Mouse (Mus musculus) intestine, embryonic 14.5 days (tissue): ENCODE results near the gene Il1rap. TPM values are rescaled to one million over a fixed set of nuclear protein-coding genes. Genes with fewer than 3 reads are reported as not detected.

Experiments used
- ATAC-seq: fragments of 200-750 bp; cut with Nextera tagmentation; replicated peaks from 2 replicates; pipeline ENCODE4 v1.8.0; 2017; ENCODE audit warnings: low read depth, moderate number of reproducible peaks, moderate TSS enrichment, moderate library complexity; ENCODE audit not compliant: low FRiP score, low TSS enrichment
- DNase-seq: peaks from one replicate; pipeline ENCODE4 v3.0.0-alpha.2; 2018; ENCODE audit warnings: low spot score
- H3K27ac ChIP-seq: fragments of 300-500 bp; sonication (generic); 2 replicates; pipeline ENCODE4 v1.5.1; 2014; ENCODE audit warnings: low read depth, mild to moderate bottlenecking, control low read depth
- H3K27me3 ChIP-seq: fragments of 300-500 bp; sonication (generic); replicated peaks from 2 replicates; pipeline ENCODE4 v1.6.1; 2014; ENCODE audit warnings: low read length, control low read depth; ENCODE audit not compliant: control insufficient read depth, insufficient read depth
- H3K36me3 ChIP-seq: fragments of 300-500 bp; sonication (generic); 2 replicates; pipeline ENCODE4 v1.6.1; 2014; ENCODE audit warnings: low read length, control low read depth; ENCODE audit not compliant: control insufficient read depth, insufficient read depth
- H3K4me1 ChIP-seq: fragments of 300-500 bp; sonication (generic); replicated peaks from 2 replicates; pipeline ENCODE4 v1.6.1; 2014; ENCODE audit warnings: low read length, control low read depth, mixed read lengths; ENCODE audit not compliant: control insufficient read depth, insufficient read depth
- H3K4me2 ChIP-seq: fragments of 300-500 bp; sonication (generic); 2 replicates; pipeline ENCODE4 v1.6.1; 2014; ENCODE audit warnings: low read length
- H3K4me3 ChIP-seq: fragments of 300-500 bp; sonication (generic); 2 replicates; pipeline ENCODE4 v1.5.1; 2014; ENCODE audit warnings: low read depth, low read length, control low read depth, mixed read lengths
- H3K9ac ChIP-seq: fragments of 300-500 bp; sonication (generic); 2 replicates; pipeline ENCODE4 v1.6.1; 2014; ENCODE audit warnings: mild to moderate bottlenecking, low read length
- H3K9me3 ChIP-seq: fragments of 300-500 bp; sonication (generic); 2 replicates; pipeline ENCODE4 v1.6.1; 2016; ENCODE audit warnings: low read length, control low read depth; ENCODE audit not compliant: control insufficient read depth
- WGBS: fragments of 180-500 bp; shearing (Covaris S2); extraction: QIAGEN DNeasy Blood & Tissue Kit; methylation state at CpG from one replicate; pipeline ENCODE4 v1.1.7; 2014; 5-methylcytosine and 5-hydroxymethylcytosine counted together
- polyA plus RNA-seq: library from polyadenylated mRNA; unstranded; fragments of >200 nt; fragmentation: Nextera tagmentation; extraction: Ambion mirVana; gene quantifications from 2 replicates; pipeline ENCODE4 v1.2.1, GENCODE M21; 2014

The Il1rap gene
- polyA plus RNA-seq, 1 experiment from 2014 or later, result 6.3 TPM

DNA sequence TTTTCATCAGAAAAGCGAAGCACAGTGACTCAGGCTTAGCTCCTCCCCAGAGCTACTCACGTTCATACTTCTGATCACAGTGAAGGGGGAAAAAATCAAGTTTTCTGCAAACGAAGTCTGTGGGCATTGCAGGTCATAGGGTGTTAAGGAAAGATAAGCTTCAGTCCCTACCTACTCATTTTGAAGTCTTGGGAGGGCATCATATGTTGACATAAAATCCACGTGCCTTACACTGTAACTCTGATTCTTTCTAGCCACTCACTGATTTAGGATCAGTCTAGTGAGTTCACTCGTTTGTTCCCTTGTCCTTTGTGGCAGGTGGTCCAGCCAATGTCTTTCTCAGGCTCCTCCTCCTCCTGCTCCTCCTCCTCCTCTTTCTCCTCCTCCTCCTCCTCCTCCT lies 17.1 kb downstream of the Il1rap start:
- Histone ChIP-seq H3K27me3 (no peaks in the 10 kb centered on the region), H3K9ac (no peak overlapping the region), H3K9me3 (no peaks in the 10 kb centered on the region), H3K4me2 (no peak overlapping the region), H3K27ac (no peak overlapping the region), H3K36me3 (no peaks in the 10 kb centered on the region), H3K4me1 (no peaks in the 10 kb centered on the region; the same call in 1 of the 2 replicates), H3K4me3 (no peak overlapping the region)
- WGBS, result 59% methylated on average over 5 of the region's 5 CpGs
- no peak for ATAC-seq
- DNase-seq, result no peak

DNA sequence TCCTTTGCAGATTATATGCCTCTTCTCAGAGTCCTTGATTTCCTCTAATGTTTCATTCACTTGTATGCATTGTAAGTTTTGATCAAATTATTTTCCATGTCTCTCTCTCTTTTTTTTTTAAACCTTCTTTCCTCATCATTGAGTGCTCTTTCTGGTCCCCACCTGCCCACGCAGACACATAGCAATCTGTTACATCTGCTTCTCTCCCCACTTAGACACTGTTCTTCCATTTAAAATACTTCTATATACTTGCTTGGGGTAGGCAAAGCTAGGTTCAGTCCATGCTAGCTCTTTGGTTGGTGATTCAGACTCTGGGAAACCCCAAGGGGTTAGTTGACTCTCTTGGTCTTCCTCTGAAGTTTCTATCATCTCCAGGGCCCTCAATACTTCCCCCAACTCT lies 20.0 kb downstream of the Il1rap start:
- DNase-seq, result no peak
- Histone ChIP-seq H3K27ac (no peak overlapping the region), H3K4me1 (no peaks in the 10 kb centered on the region; the same call in 1 of the 2 replicates), H3K36me3 (no peaks in the 10 kb centered on the region), H3K9me3 (no peaks in the 10 kb centered on the region), H3K27me3 (no peaks in the 10 kb centered on the region), H3K9ac (no peak overlapping the region), H3K4me2 (no peak overlapping the region), H3K4me3 (no peak overlapping the region)
- ATAC-seq, result no peak
- WGBS, result 93% methylated on average over 1 of the region's 1 CpGs

- Histone ChIP-seq H3K9me3 (no peaks in the 10 kb centered on the region), H3K36me3 (no peaks in the 10 kb centered on the region), H3K4me1 (no peaks in the 10 kb centered on the region), H3K27me3 (no peaks in the 10 kb centered on the region), H3K4me2 (no peak overlapping the region), H3K27ac (no peak overlapping the region), H3K9ac (no peak overlapping the region), H3K4me3 (no peak overlapping the region)
- WGBS, result 85% methylated on average over 3 of the region's 3 CpGs
- no peak for DNase-seq
- no peak for ATAC-seq
These were observed 23.1 kb downstream of the Il1rap start for GRCm38 (mm10) chr16:26604621-26605020.

GRCm38 (mm10) chr16:26608003-26608402 lies 26.5 kb downstream of the Il1rap start:
- 92% methylated on average over 2 of the region's 2 CpGs for WGBS
- H3K4me3 ChIP-seq, result no peak overlapping the region
- ATAC-seq (no peak), DNase-seq (no peak)
- H3K9me3 ChIP-seq, result no peaks in the 10 kb centered on the region
- no peak overlapping the region for H3K9ac ChIP-seq
- no peaks in the 10 kb centered on the region for H3K4me1 ChIP-seq
- no peaks in the 10 kb centered on the region for H3K27me3 ChIP-seq
- H3K4me2 ChIP-seq, result no peak overlapping the region
- H3K36me3 ChIP-seq, result no peaks in the 10 kb centered on the region
- H3K27ac ChIP-seq, result no peak overlapping the region

GRCm38 (mm10) chr16:26610508-26610907 lies 29.0 kb downstream of the Il1rap start:
- ATAC-seq (no peak), DNase-seq (no peak)
- Histone ChIP-seq H3K27ac (no peak overlapping the region), H3K4me2 (no peak overlapping the region), H3K4me3 (no peak overlapping the region), H3K4me1 (no peaks in the 10 kb centered on the region), H3K27me3 (no peaks in the 10 kb centered on the region), H3K36me3 (no peaks in the 10 kb centered on the region), H3K9ac (no peak overlapping the region), H3K9me3 (no peaks in the 10 kb centered on the region)
- WGBS, result 89% methylated on average over 1 of the region's 1 CpGs

GRCm38 (mm10) chr16:26612499-26613220 lies 31.2 kb downstream of the Il1rap start:
- no peaks in the 10 kb centered on the region for H3K9me3 ChIP-seq
- ATAC-seq (no peak), DNase-seq (no peak)
- no peak overlapping the region for H3K4me2 ChIP-seq
- no peaks in the 10 kb centered on the region for H3K4me1 ChIP-seq
- H3K36me3 ChIP-seq, result no peaks in the 10 kb centered on the region
- 82% methylated on average over 10 of the region's 10 CpGs for WGBS
- H3K27me3 ChIP-seq, result no peaks in the 10 kb centered on the region
- H3K27ac ChIP-seq, result no peak overlapping the region
- no peak overlapping the region for H3K4me3 ChIP-seq
- H3K9ac ChIP-seq, result no peak overlapping the region

- H3K4me3 ChIP-seq, result no peak overlapping the region
- WGBS, result 28% methylated on average over 1 of the region's 1 CpGs
- no peak overlapping the region for H3K4me2 ChIP-seq
- no peak overlapping the region for H3K27ac ChIP-seq
- no peaks in the 10 kb centered on the region for H3K4me1 ChIP-seq
- H3K9me3 ChIP-seq, result no peaks in the 10 kb centered on the region
- DNase-seq, result no peak
- H3K27me3 ChIP-seq, result no peaks in the 10 kb centered on the region
- ATAC-seq, result no peak
- no peaks in the 10 kb centered on the region for H3K36me3 ChIP-seq
- H3K9ac ChIP-seq, result no peak overlapping the region
These were observed 41.6 kb downstream of the Il1rap start for GRCm38 (mm10) chr16:26623141-26623540.

DNA sequence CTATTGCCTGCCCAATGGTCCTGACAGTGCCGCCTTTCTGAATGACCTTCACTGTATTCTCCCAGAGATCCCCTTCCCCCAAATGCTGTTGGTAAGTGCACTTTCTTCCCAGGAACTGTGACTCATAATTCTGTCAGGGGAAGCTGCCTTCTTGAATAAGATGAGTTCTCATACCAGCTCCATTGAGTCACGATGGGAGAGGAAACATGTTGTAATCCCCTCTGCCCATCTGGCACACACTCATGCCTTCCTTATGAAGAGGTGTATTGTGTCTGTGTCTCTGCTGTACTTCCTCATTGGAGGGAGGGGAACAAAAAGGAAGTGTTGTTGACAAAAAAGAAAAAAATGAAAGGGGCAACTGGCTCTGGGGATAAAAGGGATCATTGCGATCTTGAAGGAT lies 44.6 kb downstream of the Il1rap start:
- Histone ChIP-seq H3K4me1 (no peaks in the 10 kb centered on the region), H3K4me2 (no peak overlapping the region), H3K9me3 (no peaks in the 10 kb centered on the region), H3K9ac (no peak overlapping the region), H3K27ac (no peak overlapping the region), H3K27me3 (no peaks in the 10 kb centered on the region), H3K36me3 (no peaks in the 10 kb centered on the region), H3K4me3 (no peak overlapping the region)
- ATAC-seq (no peak), DNase-seq (no peak)
- 81% methylated on average over 3 of the region's 3 CpGs for WGBS

- ATAC-seq (no peak), DNase-seq (no peak)
These were observed 53.3 kb downstream of the Il1rap start for GRCm38 (mm10) chr16:26634800-26635199.

More at GRCm38 (mm10) chr16:26634800-26635199, 53.3 kb downstream of the Il1rap start:
- Histone ChIP-seq H3K36me3 (no peaks in the 10 kb centered on the region), H3K9ac (no peak overlapping the region), H3K27me3 (no peaks in the 10 kb centered on the region), H3K4me1 (no peaks in the 10 kb centered on the region), H3K4me2 (no peak overlapping the region), H3K27ac (no peak overlapping the region), H3K9me3 (no peaks in the 10 kb centered on the region), H3K4me3 (no peak overlapping the region)
- WGBS, result 67% methylated on average over 2 of the region's 2 CpGs
